Mouse (Mus musculus) left cerebral cortex, adult 9 months (tissue): ENCODE results near the gene Gm6268.
A peak's percentile ranks its signal among the peaks of the same experiment; 100 is the strongest.

Source experiments
- DNase-seq, 2 experiments: peaks; one replicate each; pipeline ENCODE4 v3.0.0; 2022; ENCODE audit warnings: low spot score in 2 of 2

Gm6268 gene

DNA sequence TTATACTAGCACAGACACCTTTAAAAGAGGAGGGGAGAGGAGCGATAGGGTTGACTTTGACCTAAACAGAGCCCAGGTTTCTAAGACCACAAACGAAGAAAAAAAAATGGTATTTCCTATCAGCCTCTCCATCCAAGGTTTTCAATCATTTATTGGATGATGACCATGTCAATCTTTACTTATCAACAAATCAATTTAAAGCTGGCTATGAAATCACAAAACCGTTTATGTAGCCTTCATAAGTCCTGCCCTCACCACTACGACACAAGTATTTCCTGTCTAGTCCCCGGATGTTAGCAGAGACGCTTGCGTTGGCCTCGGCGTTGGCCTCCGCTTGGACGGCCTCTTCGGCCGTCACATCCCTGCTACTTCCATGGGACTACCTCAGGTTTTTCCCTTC is at the start of gene Gm6268:
Gene Gm6268, plus strand, starts transcription at position 301 of the 400 bp plus-strand sequence.
- no peak for DNase-seq

GRCm38 (mm10) chrX:36352446-36352845 is 48.6 kb upstream of the Gm6268 start:
- DNase-seq, result peak in 1 of 2 experiments; percentile 33

GRCm38 (mm10) chrX:36385340-36385739 is 15.7 kb upstream of the Gm6268 start:
- no peak for DNase-seq

- peak; percentile 32 to 71 for DNase-seq
These were observed 11.1 kb upstream of the Gm6268 start for GRCm38 (mm10) chrX:36389971-36390370.

- no peak for DNase-seq
These were observed 10.6 kb upstream of the Gm6268 start for GRCm38 (mm10) chrX:36390503-36390902.

GRCm38 (mm10) chrX:36392672-36393071 is 8.4 kb upstream of the Gm6268 start:
- peak in 1 of 2 experiments; percentile 31 for DNase-seq

GRCm38 (mm10) chrX:36393279-36393678 is 7.8 kb upstream of the Gm6268 start:
- no peak for DNase-seq

DNA sequence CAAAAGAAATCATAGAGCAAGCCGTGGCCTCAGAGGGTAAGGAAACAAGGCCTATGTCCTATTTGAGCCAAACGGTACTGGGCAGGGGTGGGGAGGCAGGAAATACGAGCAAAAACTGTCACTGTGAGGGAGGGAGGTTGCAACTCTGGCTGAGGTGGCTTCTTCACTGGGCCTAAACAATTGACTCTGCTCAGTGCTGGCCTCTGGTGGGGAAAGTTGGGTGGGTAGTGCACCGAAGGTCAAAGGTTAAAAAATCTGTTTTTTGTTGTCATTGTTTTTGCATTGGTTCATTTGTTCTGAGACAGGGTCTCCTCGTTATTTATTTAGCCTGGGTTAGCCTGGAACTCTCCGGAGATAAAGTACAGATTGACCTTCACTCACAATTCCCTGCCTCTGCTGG is 1.2 kb downstream of the Gm6268 start:
- DNase-seq, result no peak

DNA sequence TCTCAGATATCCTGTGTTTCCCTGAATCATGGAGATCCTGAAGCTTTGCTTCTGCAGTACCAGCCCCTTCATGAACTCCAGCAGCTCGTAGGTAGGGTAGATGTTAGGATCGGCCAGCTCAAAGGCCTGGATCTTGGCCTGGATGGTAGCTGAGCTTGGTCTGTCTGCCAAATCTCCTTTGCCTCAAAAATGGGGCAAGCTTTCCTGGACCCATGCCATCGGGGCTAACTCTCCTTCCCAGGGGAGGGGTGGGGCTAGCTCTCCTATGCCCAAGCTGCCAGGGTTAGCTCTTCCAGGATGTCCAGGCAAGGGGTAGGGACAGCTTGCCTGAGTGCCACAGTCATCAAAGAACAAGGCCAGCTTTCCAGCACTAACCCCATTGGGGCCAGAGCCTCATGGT is 18.1 kb downstream of the Gm6268 start:
- no peak for DNase-seq

- DNase-seq, result peak in 1 of 2 experiments; percentile 10
These were observed 33.9 kb downstream of the Gm6268 start for GRCm38 (mm10) chrX:36434993-36435392.

DNA sequence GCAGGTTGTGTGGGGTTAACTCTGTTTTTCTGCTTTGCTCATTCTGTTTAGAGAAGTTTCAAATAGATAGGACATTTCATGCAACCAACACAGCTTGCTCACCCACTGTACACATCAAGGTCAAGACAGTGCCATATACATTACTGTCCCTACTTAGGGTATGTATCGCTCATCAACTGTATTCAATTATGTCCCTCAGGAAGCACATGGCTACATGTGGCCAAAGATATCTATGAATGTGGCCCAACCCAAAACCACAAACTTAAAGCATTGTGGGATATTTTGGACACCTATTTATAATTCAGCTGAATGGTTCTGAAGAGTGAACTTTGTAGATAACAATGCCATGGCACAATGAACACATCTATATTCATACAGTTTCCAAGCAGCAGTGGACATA is 36.9 kb downstream of the Gm6268 start:
- DNase-seq, result no peak
